Mouse (Mus musculus) ES-E14 (cell line): ENCODE data around the gene Adamtsl5.

ENCODE experiments used
- CHD2 ChIP-seq: IDR thresholded peaks from 2 replicates; pipeline ENCODE4 v1.6.1; 2014; ENCODE audit warnings: mild to moderate bottlenecking, low read depth, low read length, inconsistent platforms
- HCFC1 ChIP-seq: IDR thresholded peaks from 2 replicates; pipeline ENCODE4 v1.6.1; 2012; ENCODE audit warnings: low read length, inconsistent platforms, borderline replicate concordance; ENCODE audit not compliant: insufficient read depth
- MAFK ChIP-seq: IDR thresholded peaks from 2 replicates; pipeline ENCODE4 v1.6.1; 2014; ENCODE audit warnings: mild to moderate bottlenecking, low read depth, low read length, inconsistent platforms; ENCODE audit not compliant: insufficient read depth
- ZC3H11A ChIP-seq: IDR thresholded peaks from 2 replicates; pipeline ENCODE4 v1.6.1; 2012; ENCODE audit warnings: low read depth, mild to moderate bottlenecking, inconsistent platforms, low read length, borderline replicate concordance
- ZNF384 ChIP-seq: IDR thresholded peaks from 2 replicates; pipeline ENCODE4 v1.6.1; 2012; ENCODE audit warnings: low read depth, low read length, inconsistent platforms

- TF ChIP-seq ZC3H11A, result no peak
- no peak for TF ChIP-seq MAFK
- no peak for TF ChIP-seq HCFC1
- no peak for TF ChIP-seq ZNF384
- TF ChIP-seq CHD2, result no peak
Observed at GRCm38 (mm10) chr10:80396822-80397523, 48.8 kb upstream of the Adamtsl5 start.
